Comparison of ENCODE assay signal across 8 mouse cellular contexts in genomic region chr19:47137051-47137581, GRCm38 (mm10). TPM values are rescaled to one million over a fixed set of nuclear protein-coding genes. Genes with fewer than 3 reads are reported as not detected.
DNase-seq lines count a peak whose midpoint lies in the region; ATAC-seq and TF ChIP-seq lines count a peak whose summit lies in the region.

No protein-coding gene starts in this region.

- H3K4me3 ChIP-seq in forebrain, embryonic 16.5 days (replicated peaks; ENCODE audit: low read length), result no peak overlapping the region
- peak overlapping the region; percentile 15; the same call in 1 of the 2 replicates for H3K4me3 ChIP-seq in hindbrain, embryonic 12.5 days

- no peak for DNase-seq in cerebellum, postnatal 4 days (ENCODE audit: low spot score in 2 of 2)
- peak; percentile 56 for DNase-seq in brain, embryonic 14.5 days (ENCODE audit: low read depth)
- peak; percentile 43 to 60 for DNase-seq in layer of hippocampus, postnatal 14 days (ENCODE audit: low spot score in 2 of 2)
- DNase-seq in lung, postnatal 4 days, result peak; percentile 50 to 60
- DNase-seq in skeletal muscle tissue, adult 2 months (ENCODE audit: low read depth, low spot score), result peak; percentile 91

- 35% methylated on average over 6 of the region's 6 CpGs for WGBS in forebrain, embryonic 16.5 days
- WGBS in hindbrain, embryonic 12.5 days, result 51% methylated on average over 6 of the region's 6 CpGs

- 0 out of 2 replicates have a peak, but pooled peaks have one; percentile 10 for ATAC-seq in cerebellum, adult (ENCODE audit: insufficient number of reproducible peaks, low FRiP score, low TSS enrichment)
- peak; percentile 75 for ATAC-seq in forebrain, embryonic 16.5 days
- ATAC-seq in hindbrain, embryonic 12.5 days (ENCODE audit: low FRiP score), result 0 out of 2 replicates have a peak, but pooled peaks have one; percentile 11

- no peak overlapping the region for H3K27ac ChIP-seq in forebrain, embryonic 16.5 days (ENCODE audit: low read length)
- H3K27ac ChIP-seq in hindbrain, embryonic 12.5 days, result no peak overlapping the region

- no peaks in the 10 kb centered on the region for H3K27me3 ChIP-seq in forebrain, embryonic 16.5 days (replicated peaks; ENCODE audit: control insufficient read depth, insufficient read depth, low read length)
- H3K27me3 ChIP-seq in hindbrain, embryonic 12.5 days, result peaks cover 10% of the 10 kb centered on the region; the same call in 1 of the 2 replicates

- TF ChIP-seq POLR2A in brain, embryonic 14.5 days (IDR thresholded peaks at IDR 0.05; ENCODE audit: borderline replicate concordance, extremely low read depth, insufficient read depth, insufficient read length, poor library complexity, severe bottlenecking), result no peak

- no peaks in the 10 kb centered on the region for H3K9me3 ChIP-seq in forebrain, embryonic 16.5 days (ENCODE audit: control insufficient read depth, low read length)
- no peaks in the 10 kb centered on the region for H3K9me3 ChIP-seq in hindbrain, embryonic 12.5 days (replicated peaks)

- peak overlapping the region; percentile 42 for H3K4me2 ChIP-seq in forebrain, embryonic 16.5 days (ENCODE audit: low read length)
- peak overlapping the region; percentile 39 for H3K4me2 ChIP-seq in hindbrain, embryonic 12.5 days (replicated peaks)

- peaks cover 16% of the 10 kb centered on the region for H3K4me1 ChIP-seq in forebrain, embryonic 16.5 days (replicated peaks; ENCODE audit: control insufficient read depth, insufficient read depth, low read length)
- H3K4me1 ChIP-seq in hindbrain, embryonic 12.5 days, result peaks cover 18% of the 10 kb centered on the region

- no peak overlapping the region for H3K9ac ChIP-seq in forebrain, embryonic 16.5 days (replicated peaks; ENCODE audit: low read depth, low read length)
- peak overlapping the region; percentile 48; the same call in 1 of the 2 replicates for H3K9ac ChIP-seq in hindbrain, embryonic 12.5 days

- H3K36me3 ChIP-seq in forebrain, embryonic 16.5 days (ENCODE audit: control insufficient read depth, insufficient read depth), result no peaks in the 10 kb centered on the region
- peaks cover 14% of the 10 kb centered on the region for H3K36me3 ChIP-seq in hindbrain, embryonic 12.5 days

- TF ChIP-seq CTCF in brain, embryonic 14.5 days (IDR thresholded peaks at IDR 0.05; ENCODE audit: borderline replicate concordance, extremely low read depth, insufficient read depth, insufficient read length), result no peak

RNA-seq across cellular contexts. Expression of gene Calhm2, which starts 1.0 kb away (rescaled TPM):
- polyA plus RNA-seq in brain, embryonic 14.5 days (2012; rRNA removed), result 1.5 TPM in 2 replicates
- 0.84 and 1.4 TPM in 2 replicates for polyA plus RNA-seq in forebrain, embryonic 16.5 days (2015; fragmentation: Nextera tagmentation; extraction: Ambion mirVana)
- 2.2 and 2.6 TPM in 2 replicates for polyA plus RNA-seq in hindbrain, embryonic 12.5 days (2016; fragmentation: Nextera tagmentation; extraction: Ambion mirVana)
- total RNA-seq in layer of hippocampus, postnatal 14 days (2021), result 1 to 10 TPM; 3.6 to 3.9 TPM

RNA-seq across cellular contexts. Expression of gene Calhm1, which starts 6.9 kb away (rescaled TPM):
- not detected in 2 replicates for polyA plus RNA-seq in brain, embryonic 14.5 days (2012; rRNA removed)
- polyA plus RNA-seq in forebrain, embryonic 16.5 days (2015; fragmentation: Nextera tagmentation; extraction: Ambion mirVana), result not detected in 2 replicates
- not detected in 2 replicates for polyA plus RNA-seq in hindbrain, embryonic 12.5 days (2016; fragmentation: Nextera tagmentation; extraction: Ambion mirVana)
- not detected for total RNA-seq in layer of hippocampus, postnatal 14 days (2021)

RNA-seq across cellular contexts. Expression of gene Calhm3, which starts 20.4 kb away (rescaled TPM):
- polyA plus RNA-seq in brain, embryonic 14.5 days (2012; rRNA removed), result 0.18 TPM in 1 of 2 replicates, not detected in the other
- polyA plus RNA-seq in forebrain, embryonic 16.5 days (2015; fragmentation: Nextera tagmentation; extraction: Ambion mirVana), result not detected in 2 replicates
- not detected in 2 replicates for polyA plus RNA-seq in hindbrain, embryonic 12.5 days (2016; fragmentation: Nextera tagmentation; extraction: Ambion mirVana)
- not detected for total RNA-seq in layer of hippocampus, postnatal 14 days (2021)

RNA-seq across cellular contexts. Expression of gene Neurl1a, which starts 41.5 kb away (rescaled TPM):
- 13.6 and 22.2 TPM in 2 replicates for polyA plus RNA-seq in brain, embryonic 14.5 days (2012; rRNA removed)
- 7.2 and 11.0 TPM in 2 replicates for polyA plus RNA-seq in forebrain, embryonic 16.5 days (2015; fragmentation: Nextera tagmentation; extraction: Ambion mirVana)
- polyA plus RNA-seq in hindbrain, embryonic 12.5 days (2016; fragmentation: Nextera tagmentation; extraction: Ambion mirVana), result 7.4 and 7.9 TPM in 2 replicates
- 100 to 1,000 TPM; 161 to 164 TPM for total RNA-seq in layer of hippocampus, postnatal 14 days (2021)

RNA-seq across cellular contexts. Expression of gene Pdcd11, which starts 46.5 kb away (rescaled TPM):
- polyA plus RNA-seq in brain, embryonic 14.5 days (2012; rRNA removed), result 15.3 and 18.9 TPM in 2 replicates
- 7.5 and 8.1 TPM in 2 replicates for polyA plus RNA-seq in forebrain, embryonic 16.5 days (2015; fragmentation: Nextera tagmentation; extraction: Ambion mirVana)
- polyA plus RNA-seq in hindbrain, embryonic 12.5 days (2016; fragmentation: Nextera tagmentation; extraction: Ambion mirVana), result 11.4 and 11.5 TPM in 2 replicates
- 10 to 100 TPM; 17.5 to 17.7 TPM for total RNA-seq in layer of hippocampus, postnatal 14 days (2021)

Comparison
In these comparisons a context has a peak if more than half of its experiments do, and no peak if none do; other contexts are left out.
1. ATAC-seq: peak in every context shown above with its lines; median percentile 75 in forebrain, embryonic 16.5 days; 11 in hindbrain, embryonic 12.5 days; 10 in cerebellum, adult.
2. DNase-seq: peak in brain, embryonic 14.5 days (single experiment), layer of hippocampus, postnatal 14 days (2 of 2), lung, postnatal 4 days (2 of 2) and skeletal muscle tissue, adult 2 months (single experiment); none in cerebellum, postnatal 4 days (0 of 2).